Mouse (Mus musculus) megakaryocyte, embryonic 14.5 days (primary cell): Measurements from ENCODE around the gene Tlr5.

Experiments used
- FLI1 ChIP-seq: IDR thresholded peaks from 2 replicates; pipeline ENCODE4 v1.6.1; 2012; ENCODE audit warnings: low read length, inconsistent platforms, mixed read lengths
- GATA1 ChIP-seq: IDR thresholded peaks from 3 replicates; pipeline ENCODE4 v1.6.1; 2012; ENCODE audit warnings: mixed read lengths, low read length, inconsistent platforms, borderline replicate concordance

DNA sequence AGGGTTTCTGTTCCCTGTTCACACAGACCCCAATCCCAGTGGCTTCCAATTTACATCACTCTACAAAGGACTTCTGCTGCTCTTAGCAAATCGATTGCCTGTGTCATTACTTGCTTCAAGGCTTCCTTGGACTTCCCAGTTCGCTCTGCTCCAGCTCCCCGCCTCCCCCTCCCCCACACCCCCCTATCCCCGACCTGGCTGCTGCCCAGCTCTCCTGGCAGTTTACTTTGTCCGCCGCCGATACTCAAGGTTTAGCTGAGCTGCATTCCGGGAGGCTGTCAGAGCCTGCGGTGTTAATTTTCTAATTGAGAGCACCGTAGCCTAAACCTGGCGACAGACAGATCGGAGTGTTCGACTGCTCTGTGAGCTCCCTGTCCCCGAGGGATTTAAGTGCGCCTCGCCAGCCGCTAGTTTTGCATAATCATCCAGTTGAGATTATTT is 4.7 kb downstream of the Tlr5 start:
- TF ChIP-seq GATA1 = no peak
- TF ChIP-seq FLI1 = no peak
